Mouse (Mus musculus) liver, embryonic 16.5 days (tissue): ENCODE data around the gene Cox6a1. TPM values are rescaled to one million over a fixed set of nuclear protein-coding genes. Genes with fewer than 3 reads are reported as not detected.

Experiments used
- ATAC-seq: fragments of 200-750 bp; cut with Nextera tagmentation; 2 replicates; pipeline ENCODE4 v1.8.0; 2017; ENCODE audit warnings: low read depth, mild to moderate bottlenecking, moderate number of reproducible peaks, moderate library complexity
- H3K27ac ChIP-seq: fragments of 300-500 bp; sonication (generic); 2 replicates; pipeline ENCODE4 v1.5.1; 2014; ENCODE audit warnings: mild to moderate bottlenecking, low read length
- H3K27me3 ChIP-seq: fragments of 300-500 bp; sonication (generic); 2 replicates; pipeline ENCODE4 v1.6.1; 2014; ENCODE audit warnings: low read depth, low read length, mixed read lengths; ENCODE audit not compliant: control insufficient read depth, insufficient read depth
- H3K36me3 ChIP-seq: fragments of 300-500 bp; sonication (generic); 2 replicates; pipeline ENCODE4 v1.6.1; 2014; ENCODE audit warnings: mild to moderate bottlenecking; ENCODE audit not compliant: control insufficient read depth, insufficient read depth
- H3K4me1 ChIP-seq: fragments of 300-500 bp; sonication (generic); 2 replicates; pipeline ENCODE4 v1.6.1; 2014; ENCODE audit warnings: low read depth, low read length, mixed read lengths; ENCODE audit not compliant: control insufficient read depth
- H3K4me2 ChIP-seq: fragments of 300-500 bp; sonication (generic); 2 replicates; pipeline ENCODE4 v1.6.1; 2014; ENCODE audit warnings: low read depth, low read length, mixed read lengths
- H3K4me3 ChIP-seq: fragments of 300-500 bp; sonication (generic); 2 replicates; pipeline ENCODE4 v1.5.1; 2014; ENCODE audit warnings: low read depth, mild to moderate bottlenecking, low read length
- H3K9ac ChIP-seq: fragments of 300-500 bp; sonication (generic); 2 replicates; pipeline ENCODE4 v1.6.1; 2014; ENCODE audit warnings: low read depth, low read length
- H3K9me3 ChIP-seq: fragments of 300-500 bp; sonication (generic); replicated peaks from 2 replicates; pipeline ENCODE4 v1.6.1; 2016; ENCODE audit warnings: low read length; ENCODE audit not compliant: control insufficient read depth
- WGBS: fragments of 180-500 bp; shearing (Covaris S2); extraction: QIAGEN DNeasy Blood & Tissue Kit; methylation state at CpG from one replicate; pipeline ENCODE4 v1.1.7; 2014; ENCODE audit not compliant: insufficient replicate concordance; 5-methylcytosine and 5-hydroxymethylcytosine counted together
- polyA plus RNA-seq: library from polyadenylated mRNA; unstranded; fragments of >200 nt; fragmentation: Nextera tagmentation; extraction: Ambion mirVana; gene quantifications from 2 replicates; pipeline ENCODE4 v1.2.1, GENCODE M21; 2015

The Cox6a1 gene
- polyA plus RNA-seq, 1 experiment from 2014 or later: 674 TPM

DNA sequence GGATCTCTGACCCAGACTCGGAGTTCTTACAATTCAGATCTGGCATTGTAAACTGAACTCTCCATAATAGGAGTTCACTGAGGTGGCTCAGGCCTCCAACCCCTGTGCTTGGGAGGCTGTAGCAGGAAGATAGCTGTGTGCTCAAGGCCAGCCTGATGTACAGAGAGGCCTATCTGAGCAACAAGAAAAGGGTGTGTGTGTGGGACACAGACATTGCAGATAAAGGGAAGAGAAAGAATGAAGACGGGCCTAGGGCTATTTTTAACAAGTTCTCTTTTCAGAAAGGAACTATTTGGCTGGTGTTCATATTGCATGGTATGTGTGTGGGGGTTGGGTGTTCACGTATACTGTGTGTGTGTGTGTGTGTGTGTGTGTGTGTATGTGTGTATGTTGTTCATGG is 15.2 kb downstream of the Cox6a1 start:
- H3K9ac ChIP-seq: peak overlapping the region; percentile 4; the same call in 1 of the 2 replicates
- H3K9me3 ChIP-seq: no peaks in the 10 kb centered on the region
- peak overlapping the region; percentile 76 for H3K27ac ChIP-seq
- WGBS: 11% methylated on average over 3 of the region's 3 CpGs
- H3K27me3 ChIP-seq: no peaks in the 10 kb centered on the region
- no peak overlapping the region; the same call in 1 of the 2 replicates for H3K4me3 ChIP-seq
- peaks cover 55% of the 10 kb centered on the region for H3K36me3 ChIP-seq
- H3K4me1 ChIP-seq: peaks cover 49% of the 10 kb centered on the region
- peak overlapping the region; percentile 50 for H3K4me2 ChIP-seq
- peak; percentile 97 for ATAC-seq

DNA sequence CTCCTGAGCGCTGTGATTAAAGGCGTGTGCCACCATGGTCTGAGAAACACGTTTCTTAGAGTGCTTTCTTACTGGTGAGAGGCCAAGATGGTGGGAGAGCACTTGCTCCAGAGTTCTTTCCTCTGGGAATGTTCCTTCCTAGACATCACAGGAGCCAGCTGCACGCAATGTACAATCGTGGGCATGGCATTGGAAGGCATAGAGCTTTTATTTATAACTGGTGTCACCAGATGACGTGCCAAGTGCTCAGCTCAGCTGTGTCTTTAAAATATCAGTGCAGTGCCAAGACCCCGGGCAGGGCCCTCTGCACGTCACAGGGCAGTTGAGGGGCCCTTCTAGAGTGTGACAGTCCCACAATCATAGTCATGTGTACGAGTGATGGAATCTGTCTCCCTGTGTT is 17.8 kb downstream of the Cox6a1 start:
- peaks cover 52% of the 10 kb centered on the region for H3K36me3 ChIP-seq
- 79% methylated on average over 9 of the region's 9 CpGs for WGBS
- no peak overlapping the region for H3K4me3 ChIP-seq
- no peak for ATAC-seq
- no peak overlapping the region for H3K4me2 ChIP-seq
- H3K27me3 ChIP-seq: no peaks in the 10 kb centered on the region
- no peaks in the 10 kb centered on the region for H3K9me3 ChIP-seq
- no peak overlapping the region for H3K9ac ChIP-seq
- H3K4me1 ChIP-seq: peaks cover 53% of the 10 kb centered on the region
- H3K27ac ChIP-seq: no peak overlapping the region

DNA sequence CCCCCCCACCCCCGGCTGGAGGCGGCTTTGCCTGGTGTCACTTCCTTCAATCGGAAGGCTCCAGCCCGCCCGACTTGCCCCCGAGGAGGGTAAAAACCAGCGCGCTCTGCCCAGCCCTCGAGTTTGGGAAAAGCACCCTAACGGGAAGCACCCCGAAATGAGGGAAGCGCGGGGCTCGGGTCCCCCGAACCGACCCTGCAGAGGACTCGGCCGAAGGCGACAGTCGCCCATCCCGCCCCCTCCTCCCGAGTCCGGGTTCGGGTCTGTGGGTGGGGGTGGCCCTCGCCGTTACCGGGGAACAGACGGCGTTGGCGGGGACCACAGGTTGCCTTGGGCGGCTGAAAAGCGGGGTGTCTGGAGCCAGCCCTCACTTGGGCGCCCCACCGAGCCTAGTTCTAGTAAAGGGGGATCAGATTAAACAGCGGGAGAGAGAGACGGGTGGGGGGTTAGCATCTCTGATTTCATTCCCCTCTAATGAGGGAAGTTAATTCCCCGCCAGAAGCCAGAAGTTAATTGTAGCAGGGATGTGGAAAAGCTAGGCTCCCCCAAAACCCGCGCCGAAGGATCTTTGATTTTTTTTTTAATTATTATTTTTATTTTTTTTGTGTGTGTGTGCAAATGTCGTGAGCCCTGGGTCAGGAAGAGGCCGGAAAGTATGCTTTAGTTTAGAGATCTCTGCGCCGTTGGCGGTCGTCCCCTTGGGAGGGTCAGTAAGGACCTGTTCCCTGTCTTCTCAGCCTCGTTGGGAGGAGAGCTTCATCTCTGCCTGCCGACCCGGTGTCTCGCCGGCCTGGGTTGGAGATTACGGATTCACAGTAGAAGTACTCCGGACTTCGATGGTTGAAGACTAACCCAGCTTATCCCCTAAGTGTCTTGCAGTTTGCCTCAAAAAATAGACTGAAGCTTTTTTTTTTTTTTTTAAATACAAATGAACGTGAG is 20.9 kb downstream of the Cox6a1 start:
- Histone ChIP-seq H3K27me3 (no peaks in the 10 kb centered on the region), H3K36me3 (peaks cover 28% of the 10 kb centered on the region), H3K4me3 (peak overlapping the region; percentile 92), H3K4me1 (peaks cover 45% of the 10 kb centered on the region), H3K4me2 (peak overlapping the region; percentile 79), H3K27ac (peak overlapping the region; percentile 92), H3K9ac (peak overlapping the region; percentile 97), H3K9me3 (no peaks in the 10 kb centered on the region)
- WGBS: under 1% methylated on average over 53 of the region's 55 CpGs
- no peak for ATAC-seq

DNA sequence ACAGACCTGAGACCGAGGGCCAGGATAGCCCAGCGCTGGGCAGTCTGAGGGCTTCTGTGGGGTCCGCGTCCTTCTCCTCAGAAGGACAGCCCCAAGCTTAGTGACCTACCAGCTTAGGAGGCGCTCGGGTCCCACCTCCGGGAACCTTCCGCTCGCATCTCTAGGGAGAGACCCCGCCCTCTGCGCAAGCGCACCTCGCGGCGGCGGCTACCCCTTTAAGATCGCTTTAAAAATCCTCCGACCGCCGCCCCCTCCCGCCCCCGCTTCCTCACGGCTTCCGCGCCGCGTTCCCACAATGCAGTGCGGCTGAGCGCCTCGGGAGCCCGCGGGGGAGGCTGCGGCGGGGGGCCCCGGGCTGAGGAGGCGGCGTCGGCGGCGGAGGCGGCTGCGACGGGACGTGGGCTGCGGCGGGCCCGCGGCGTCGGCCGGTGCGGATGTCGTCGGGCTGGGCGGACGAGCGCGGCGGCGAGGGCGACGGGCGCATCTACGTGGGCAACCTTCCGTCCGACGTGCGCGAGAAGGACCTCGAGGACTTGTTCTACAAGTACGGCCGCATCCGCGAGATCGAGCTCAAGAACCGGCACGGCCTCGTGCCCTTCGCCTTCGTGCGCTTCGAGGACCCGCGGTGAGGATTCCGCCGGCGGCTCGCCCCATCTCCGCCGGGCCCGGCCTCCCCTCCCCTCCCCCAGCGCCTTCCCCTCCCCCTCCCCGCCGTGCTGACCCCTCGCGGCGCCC is 21.7 kb downstream of the Cox6a1 start, which contains the start of gene Srsf9:
Gene Srsf9, plus strand, starts transcription at position 303 of the 735 bp plus-strand sequence.
- WGBS: 0% methylated on average over 84 of the region's 97 CpGs
- H3K36me3 ChIP-seq: peaks cover 20% of the 10 kb centered on the region
- H3K9me3 ChIP-seq: no peaks in the 10 kb centered on the region
- peak; percentile 90 for ATAC-seq
- H3K4me3 ChIP-seq: peak within 1 kb of the TSS; percentile 92
- peak within 1 kb of the TSS; percentile 97 for H3K9ac ChIP-seq
- H3K27me3 ChIP-seq: no peaks in the 10 kb centered on the region
- H3K27ac ChIP-seq: peak within 1 kb of the TSS; percentile 92
- peak within 1 kb of the TSS; percentile 79 for H3K4me2 ChIP-seq
- H3K4me1 ChIP-seq: peaks cover 39% of the 10 kb centered on the region

GRCm38 (mm10) chr5:115326256-115326831 is 22.4 kb downstream of the Cox6a1 start:
- Histone ChIP-seq H3K27me3 (no peaks in the 10 kb centered on the region), H3K9ac (peak overlapping the region; percentile 97), H3K4me2 (peak overlapping the region; percentile 79), H3K4me3 (peak overlapping the region; percentile 92), H3K27ac (peak overlapping the region; percentile 92), H3K36me3 (peaks cover 14% of the 10 kb centered on the region), H3K9me3 (no peaks in the 10 kb centered on the region), H3K4me1 (peaks cover 37% of the 10 kb centered on the region)
- WGBS: 6% methylated on average over 11 of the region's 11 CpGs
- peak; percentile 83 for ATAC-seq

- Histone ChIP-seq H3K4me2 (peak overlapping the region; percentile 92), H3K9ac (peak overlapping the region; percentile 66), H3K9me3 (no peaks in the 10 kb centered on the region), H3K4me1 (peaks cover 19% of the 10 kb centered on the region), H3K27ac (peak overlapping the region; percentile 32; the same call in 1 of the 2 replicates), H3K36me3 (no peaks in the 10 kb centered on the region), H3K27me3 (no peaks in the 10 kb centered on the region), H3K4me3 (peak overlapping the region; percentile 58)
- WGBS: under 1% methylated on average over 22 of the region's 22 CpGs
- peak; percentile 80 for ATAC-seq
Observed at GRCm38 (mm10) chr5:115319004-115319940, 29.5 kb downstream of the Cox6a1 start.

- Histone ChIP-seq H3K36me3 (no peaks in the 10 kb centered on the region), H3K4me2 (peak overlapping the region; percentile 15; the same call in 1 of the 2 replicates), H3K4me1 (peaks cover 32% of the 10 kb centered on the region), H3K27ac (no peak overlapping the region), H3K9me3 (no peaks in the 10 kb centered on the region), H3K9ac (no peak overlapping the region), H3K27me3 (no peaks in the 10 kb centered on the region), H3K4me3 (no peak overlapping the region)
- ATAC-seq: no peak
- WGBS: 18% methylated on average over 10 of the region's 10 CpGs
Observed at GRCm38 (mm10) chr5:115317645-115318328, 31.0 kb downstream of the Cox6a1 start.
